Mouse (Mus musculus): ENCODE measurements around the gene Gm10160. TPM values are rescaled to one million over a fixed set of nuclear protein-coding genes. Genes with fewer than 3 reads are reported as not detected.
"Not testable (repeated sequence)": the region's sequence is repeated elsewhere in the genome, so short reads cannot be mapped to it uniquely, and the experiment has no call there.

Gm10160 gene
- total RNA-seq, 1 experiment from 2014 or later = not detected

DNA sequence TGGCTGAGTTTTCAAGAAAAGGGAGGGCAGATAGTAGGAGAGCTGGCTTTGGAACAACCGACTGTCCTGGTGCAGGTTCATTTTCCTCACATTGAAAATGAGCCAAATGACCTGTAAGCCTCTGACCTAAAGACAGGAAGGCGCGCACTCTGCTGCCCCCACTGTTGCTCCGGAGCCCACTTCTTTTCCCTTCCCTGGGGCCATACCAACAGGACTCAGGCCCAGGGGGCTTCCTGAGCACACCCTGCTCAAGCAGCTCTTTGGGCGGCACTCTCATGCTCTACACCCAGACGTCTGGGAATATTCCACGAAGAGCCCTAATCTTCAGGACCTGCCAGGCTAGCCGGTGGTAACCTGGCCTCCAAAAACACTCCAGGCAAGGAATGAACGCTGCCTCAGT lies 2.6 kb upstream of the Gm10160 start:
- DNase-seq = no peak

DNA sequence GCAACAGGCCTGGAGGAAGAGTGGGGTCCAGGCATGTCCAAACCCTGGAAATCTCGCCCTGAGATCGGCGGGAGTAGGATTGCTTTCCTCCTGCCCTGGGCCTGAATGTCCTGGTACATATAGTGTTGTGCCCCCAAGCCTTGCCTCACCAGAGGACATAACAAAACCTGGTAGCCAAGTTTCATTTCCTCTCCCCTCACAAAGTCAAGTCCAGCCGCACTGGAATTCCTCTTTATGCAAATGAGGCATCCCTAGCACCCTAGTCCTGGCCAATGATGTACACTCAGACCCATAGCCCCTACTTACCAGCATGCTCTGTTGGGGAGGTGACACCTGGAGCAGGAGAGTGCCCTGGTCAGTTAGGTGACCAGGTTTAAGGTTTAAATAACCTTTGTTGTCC lies 627 bp upstream of the Gm10160 start:
- DNase-seq = no peak

DNA sequence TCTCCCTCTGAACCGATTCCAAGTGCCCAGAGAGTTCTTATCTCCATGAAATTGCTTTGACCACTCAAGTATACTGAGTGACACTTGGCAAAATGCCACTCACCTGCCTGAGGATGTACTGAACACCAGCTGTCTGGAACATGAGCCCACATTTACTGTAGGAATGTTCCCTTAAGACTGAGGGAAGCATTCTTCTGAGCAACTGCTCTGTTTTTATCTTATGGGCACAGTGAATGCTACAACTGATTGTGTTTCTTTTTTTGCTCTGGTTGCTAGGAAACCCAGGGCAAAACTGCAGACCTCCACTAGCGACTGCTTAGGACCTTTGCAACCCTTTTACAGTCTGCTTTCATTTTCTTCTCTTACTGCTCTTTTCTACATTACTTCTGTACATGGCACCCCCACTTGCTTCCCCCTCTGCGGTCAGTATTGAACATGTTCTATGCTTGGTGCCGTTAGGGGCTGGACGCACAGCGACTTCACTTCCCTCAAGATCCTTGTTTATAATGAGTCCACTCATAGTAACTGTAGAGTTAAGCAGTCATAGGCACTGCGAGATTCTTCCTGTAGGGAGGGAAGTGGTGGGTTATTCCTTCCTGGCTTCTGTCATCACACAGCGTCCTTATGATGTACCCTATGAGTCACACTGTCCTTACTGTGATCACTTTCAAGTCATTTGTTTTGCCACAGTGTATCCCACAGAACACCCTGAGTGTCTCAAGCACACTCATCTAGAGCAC lies 856 bp downstream of the Gm10160 start:
- DNase-seq = no peak

DNA sequence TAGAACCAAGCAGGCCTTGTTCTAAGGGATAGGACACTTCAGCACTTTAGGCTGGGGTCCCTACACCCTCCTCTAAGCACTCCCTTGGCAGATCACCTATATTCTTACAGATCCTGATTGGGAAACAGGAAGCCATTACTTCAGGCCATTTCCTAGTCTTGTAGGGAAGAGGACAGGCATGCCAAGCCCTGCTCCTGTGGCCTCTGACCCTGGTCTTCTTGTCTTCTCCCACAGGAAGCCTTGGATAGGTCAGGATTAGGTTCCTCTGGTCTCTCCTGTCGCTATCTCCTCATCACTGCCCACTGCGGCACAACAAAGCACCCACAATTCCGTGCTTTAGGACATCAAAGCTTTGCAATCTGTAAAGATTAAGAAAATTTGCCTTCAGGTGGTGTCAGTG lies 3.9 kb downstream of the Gm10160 start:
- DNase-seq = no peak

GRCm38 (mm10) chr7:81850171-81850570 lies 5.4 kb downstream of the Gm10160 start:
- DNase-seq = no peak

- DNase-seq = no peak
Observed at GRCm38 (mm10) chr7:81849633-81850032, 6.0 kb downstream of the Gm10160 start.

GRCm38 (mm10) chr7:81849214-81849613 lies 6.4 kb downstream of the Gm10160 start:
- DNase-seq = no peak

GRCm38 (mm10) chr7:81847777-81848176 lies 7.8 kb downstream of the Gm10160 start:
- no peak for DNase-seq

- DNase-seq = no peak
Observed at GRCm38 (mm10) chr7:81847010-81847409, 8.6 kb downstream of the Gm10160 start.

GRCm38 (mm10) chr7:81846008-81846407 lies 9.6 kb downstream of the Gm10160 start:
- no peak for DNase-seq

GRCm38 (mm10) chr7:81845313-81845712 lies 10.3 kb downstream of the Gm10160 start:
- no peak for DNase-seq

DNA sequence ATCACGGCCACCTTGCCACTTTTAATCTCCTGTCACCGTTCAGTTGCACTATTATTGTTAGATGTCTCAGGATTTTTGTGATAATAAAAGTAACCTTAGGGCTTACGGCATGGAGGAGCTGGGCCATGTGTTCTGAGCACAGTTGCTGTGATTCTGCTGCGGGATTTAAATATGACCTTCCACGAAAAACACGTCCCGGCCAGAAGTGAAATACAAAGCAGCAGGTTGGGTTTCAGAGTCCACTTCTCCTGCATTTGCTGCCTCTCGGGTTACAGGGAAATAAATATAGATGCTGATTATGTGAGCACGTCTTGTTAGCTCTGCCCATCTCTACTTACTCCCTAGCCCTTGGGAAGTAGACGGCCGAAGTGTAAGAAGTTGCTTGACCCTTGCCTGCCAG lies 10.8 kb downstream of the Gm10160 start:
- DNase-seq = no peak

DNA sequence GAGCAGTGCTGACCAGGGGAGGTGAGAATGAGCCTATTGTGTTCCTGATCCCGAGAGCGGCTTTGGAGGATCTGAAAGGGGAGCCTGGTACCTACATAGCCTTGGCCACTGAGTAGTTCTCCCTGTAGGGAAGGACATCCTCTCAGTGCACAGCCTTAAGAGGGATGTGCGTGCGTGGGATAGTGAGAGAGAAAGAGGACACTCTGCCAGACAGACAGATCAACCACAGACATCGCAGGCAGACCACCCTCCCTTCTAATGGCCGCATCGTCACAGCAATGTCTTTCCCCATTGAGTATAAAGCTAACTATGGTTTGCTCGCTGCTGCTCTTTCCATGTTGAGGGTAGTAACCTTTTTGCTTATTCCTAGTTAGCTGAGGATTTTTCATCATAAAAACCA lies 11.7 kb downstream of the Gm10160 start:
- DNase-seq = no peak

DNA sequence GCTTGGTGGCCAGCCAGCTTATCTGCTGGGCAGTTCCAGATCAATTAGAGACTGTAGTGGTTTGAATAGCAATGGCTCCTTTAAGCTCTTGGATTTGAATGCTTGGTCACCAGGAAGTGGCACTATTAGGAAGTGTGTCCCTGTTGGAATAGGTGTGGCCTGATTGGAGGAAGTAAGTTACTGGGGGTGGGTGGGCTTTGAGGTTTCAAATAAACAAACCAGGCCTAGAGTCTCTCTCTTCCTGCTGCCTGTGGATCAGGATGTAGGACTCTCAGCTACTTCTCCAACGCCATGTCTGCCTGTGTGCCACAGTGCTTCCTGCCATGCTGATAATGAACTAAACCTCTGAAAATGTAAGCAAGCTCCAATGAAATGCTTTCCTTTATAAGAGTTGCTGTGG lies 12.6 kb downstream of the Gm10160 start:
- DNase-seq = no peak

GRCm38 (mm10) chr7:81842141-81842540 lies 13.5 kb downstream of the Gm10160 start:
- no peak for DNase-seq

- no peak for DNase-seq
Observed at GRCm38 (mm10) chr7:81841439-81841838, 14.2 kb downstream of the Gm10160 start.

DNA sequence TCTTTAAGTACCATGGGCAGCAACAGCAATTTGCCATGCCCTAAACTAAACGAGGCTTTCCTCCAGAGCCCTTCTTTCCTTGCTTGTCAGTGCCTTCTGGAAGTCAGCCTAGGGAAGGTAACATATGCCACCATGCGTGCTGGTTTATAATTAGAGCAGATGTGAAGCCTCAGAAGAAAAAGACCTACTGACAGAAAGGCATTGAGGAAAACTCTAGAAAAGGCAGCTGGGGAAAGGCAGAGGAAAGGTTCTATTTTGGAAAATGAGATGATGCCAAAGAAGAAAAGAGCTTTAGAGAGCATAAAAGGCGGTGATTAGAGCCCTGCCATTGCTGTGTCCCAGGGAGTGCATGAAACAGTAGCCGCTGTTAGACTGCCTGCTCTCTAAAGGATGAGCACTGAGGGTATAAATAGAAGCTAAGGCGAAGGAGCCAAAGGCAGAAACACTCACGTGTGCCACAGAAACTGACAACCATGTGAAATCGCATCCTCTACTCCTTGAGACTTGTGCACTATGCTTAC lies 14.9 kb downstream of the Gm10160 start:
- no peak for DNase-seq

GRCm38 (mm10) chr7:81839746-81840145 lies 15.8 kb downstream of the Gm10160 start:
- DNase-seq = no peak

GRCm38 (mm10) chr7:81837771-81838170 lies 17.8 kb downstream of the Gm10160 start:
- DNase-seq = not testable (repeated sequence)

DNA sequence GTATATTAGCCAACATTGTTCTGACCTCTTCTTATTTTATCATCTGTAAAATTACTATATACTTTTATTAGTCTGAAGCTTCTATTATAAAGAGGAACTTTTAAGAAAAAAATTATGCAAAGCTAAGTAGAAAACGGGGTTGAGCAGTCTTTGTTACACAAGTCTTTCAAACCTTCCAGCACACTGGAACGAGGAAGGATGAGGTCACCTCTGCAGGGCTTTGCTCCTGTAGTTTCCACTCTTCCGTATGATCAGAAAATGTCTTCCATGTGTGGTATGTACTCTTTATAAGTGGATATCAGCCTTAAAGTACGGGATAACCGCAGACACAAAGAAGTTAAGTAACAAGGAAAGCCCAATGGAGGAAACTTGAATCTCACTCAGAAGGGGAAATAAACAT lies 20.2 kb downstream of the Gm10160 start:
- no peak for DNase-seq

DNA sequence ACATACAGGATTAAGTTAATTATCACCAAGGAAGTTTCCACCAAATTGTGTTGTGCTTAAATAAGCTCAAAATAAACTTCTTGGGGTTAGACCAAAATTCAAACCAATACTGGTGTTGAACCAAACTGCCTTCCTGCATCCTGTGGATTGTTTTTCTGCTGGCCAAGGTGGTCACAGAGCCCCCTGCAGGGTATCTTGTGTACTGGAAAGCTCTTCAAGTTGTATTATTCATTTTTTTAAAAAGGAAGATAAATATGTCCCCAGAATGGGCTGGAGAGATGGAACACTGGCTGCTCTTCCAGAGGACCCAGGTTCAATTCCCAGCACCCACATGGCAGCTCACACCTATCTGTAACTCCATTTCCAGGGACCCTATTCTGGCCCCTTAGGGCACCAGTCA lies 20.7 kb downstream of the Gm10160 start:
- DNase-seq = no peak

GRCm38 (mm10) chr7:81829379-81829894 lies 26.2 kb downstream of the Gm10160 start, which contains the start of gene Btbd1:
Gene Btbd1 (minus strand): TSS chr7:81829431.
- DNase-seq = peak; percentile 90

DNA sequence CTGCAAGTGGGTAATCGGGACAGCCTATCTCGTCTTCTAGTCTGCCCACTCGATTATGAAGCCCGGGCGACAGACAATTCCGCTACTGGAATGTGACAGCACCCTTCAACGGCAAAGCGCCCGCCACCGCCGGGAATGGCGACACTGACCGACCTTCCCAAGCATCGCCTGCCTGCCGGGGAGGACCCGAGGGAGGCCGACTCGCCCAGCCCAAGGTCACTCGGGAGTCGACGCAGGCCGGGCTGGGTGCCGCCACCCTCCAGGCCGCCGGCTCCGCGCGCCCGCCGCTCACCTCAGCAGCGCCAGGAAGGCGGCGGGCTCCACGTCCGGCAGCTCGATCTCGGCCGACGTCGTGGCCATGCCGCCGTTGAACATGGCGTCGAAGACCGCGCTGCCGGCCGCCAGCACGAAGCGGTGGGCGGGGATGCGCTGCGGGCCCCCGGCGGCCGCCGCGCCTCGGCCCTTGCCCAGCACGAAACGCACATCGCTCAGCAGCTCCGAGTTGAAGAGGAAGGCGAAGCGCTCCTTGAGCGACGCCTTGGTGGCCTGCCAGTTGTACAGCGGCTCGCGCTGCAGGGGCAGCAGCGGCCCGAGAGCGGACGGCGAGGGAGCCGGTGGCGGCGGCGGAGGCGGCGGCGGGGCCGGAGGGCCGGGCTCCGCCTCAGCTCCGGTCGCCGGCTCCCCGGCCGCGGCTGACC lies 26.8 kb downstream of the Gm10160 start:
- DNase-seq = peak; percentile 66

Measured in adrenal gland, postnatal 25 days (tissue).